Mouse (Mus musculus) intestine, embryonic 14.5 days (tissue): ENCODE results near the gene Ubash3b. TPM values are rescaled to one million over a fixed set of nuclear protein-coding genes. Genes with fewer than 3 reads are reported as not detected.

Experiments
- ATAC-seq: fragments of 200-750 bp; cut with Nextera tagmentation; replicated peaks from 2 replicates; pipeline ENCODE4 v1.8.0; 2017; ENCODE audit warnings: low read depth, moderate number of reproducible peaks, moderate TSS enrichment, moderate library complexity; ENCODE audit not compliant: low FRiP score, low TSS enrichment
- DNase-seq: peaks from one replicate; pipeline ENCODE4 v3.0.0-alpha.2; 2018; ENCODE audit warnings: low spot score
- H3K27ac ChIP-seq: fragments of 300-500 bp; sonication (generic); 2 replicates; pipeline ENCODE4 v1.5.1; 2014; ENCODE audit warnings: low read depth, mild to moderate bottlenecking, control low read depth
- H3K27me3 ChIP-seq: fragments of 300-500 bp; sonication (generic); replicated peaks from 2 replicates; pipeline ENCODE4 v1.6.1; 2014; ENCODE audit warnings: low read length, control low read depth; ENCODE audit not compliant: control insufficient read depth, insufficient read depth
- H3K36me3 ChIP-seq: fragments of 300-500 bp; sonication (generic); 2 replicates; pipeline ENCODE4 v1.6.1; 2014; ENCODE audit warnings: low read length, control low read depth; ENCODE audit not compliant: control insufficient read depth, insufficient read depth
- H3K4me1 ChIP-seq: fragments of 300-500 bp; sonication (generic); replicated peaks from 2 replicates; pipeline ENCODE4 v1.6.1; 2014; ENCODE audit warnings: low read length, control low read depth, mixed read lengths; ENCODE audit not compliant: control insufficient read depth, insufficient read depth
- H3K4me2 ChIP-seq: fragments of 300-500 bp; sonication (generic); 2 replicates; pipeline ENCODE4 v1.6.1; 2014; ENCODE audit warnings: low read length
- H3K4me3 ChIP-seq: fragments of 300-500 bp; sonication (generic); 2 replicates; pipeline ENCODE4 v1.5.1; 2014; ENCODE audit warnings: low read depth, low read length, control low read depth, mixed read lengths
- H3K9ac ChIP-seq: fragments of 300-500 bp; sonication (generic); 2 replicates; pipeline ENCODE4 v1.6.1; 2014; ENCODE audit warnings: mild to moderate bottlenecking, low read length
- H3K9me3 ChIP-seq: fragments of 300-500 bp; sonication (generic); 2 replicates; pipeline ENCODE4 v1.6.1; 2016; ENCODE audit warnings: low read length, control low read depth; ENCODE audit not compliant: control insufficient read depth
- WGBS: fragments of 180-500 bp; shearing (Covaris S2); extraction: QIAGEN DNeasy Blood & Tissue Kit; methylation state at CpG from one replicate; pipeline ENCODE4 v1.1.7; 2014; 5-methylcytosine and 5-hydroxymethylcytosine counted together
- polyA plus RNA-seq: library from polyadenylated mRNA; unstranded; fragments of >200 nt; fragmentation: Nextera tagmentation; extraction: Ambion mirVana; gene quantifications from 2 replicates; pipeline ENCODE4 v1.2.1, GENCODE M21; 2014

Gene Ubash3b
- polyA plus RNA-seq, 1 experiment from 2014 or later = 5.5 TPM

GRCm38 (mm10) chr9:41173158-41173557, 11.7 kb upstream of the Ubash3b start:
- no peak for DNase-seq

DNA sequence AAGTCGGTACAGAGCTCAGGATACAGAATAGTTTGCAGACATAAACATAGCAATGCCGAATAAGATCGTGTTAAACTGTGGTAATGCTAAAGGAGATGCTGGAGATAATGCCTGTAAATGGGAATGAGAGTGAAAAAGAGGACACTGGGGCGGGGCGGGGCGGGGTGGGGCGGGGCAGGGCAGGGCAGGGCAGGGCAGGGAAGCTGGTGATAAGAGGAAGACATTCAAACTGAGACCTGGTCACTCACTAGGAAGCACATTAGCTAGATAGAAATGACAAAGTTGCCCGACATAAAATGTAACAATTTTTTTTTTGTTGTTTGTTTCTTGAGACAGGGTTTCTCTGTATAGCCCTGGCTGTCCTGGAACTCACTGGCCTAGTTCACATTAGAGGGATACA, 10.9 kb upstream of the Ubash3b start:
- no peak for ATAC-seq
- H3K27ac ChIP-seq = no peak overlapping the region
- WGBS = 72% methylated on average over 8 of the region's 8 CpGs
- H3K9ac ChIP-seq = no peak overlapping the region
- H3K4me3 ChIP-seq = no peak overlapping the region
- no peaks in the 10 kb centered on the region for H3K36me3 ChIP-seq
- no peaks in the 10 kb centered on the region; the same call in 1 of the 2 replicates for H3K4me1 ChIP-seq
- no peaks in the 10 kb centered on the region for H3K27me3 ChIP-seq
- DNase-seq = no peak
- H3K4me2 ChIP-seq = no peak overlapping the region
- no peaks in the 10 kb centered on the region for H3K9me3 ChIP-seq

More at GRCm38 (mm10) chr9:41173158-41173557, 11.7 kb upstream of the Ubash3b start:
- ATAC-seq = no peak
- Histone ChIP-seq H3K27me3 (no peaks in the 10 kb centered on the region), H3K9ac (no peak overlapping the region), H3K4me3 (no peak overlapping the region), H3K9me3 (no peaks in the 10 kb centered on the region), H3K4me2 (no peak overlapping the region), H3K4me1 (no peaks in the 10 kb centered on the region; the same call in 1 of the 2 replicates), H3K36me3 (no peaks in the 10 kb centered on the region), H3K27ac (no peak overlapping the region)
- 60% methylated on average over 3 of the region's 3 CpGs for WGBS

DNA sequence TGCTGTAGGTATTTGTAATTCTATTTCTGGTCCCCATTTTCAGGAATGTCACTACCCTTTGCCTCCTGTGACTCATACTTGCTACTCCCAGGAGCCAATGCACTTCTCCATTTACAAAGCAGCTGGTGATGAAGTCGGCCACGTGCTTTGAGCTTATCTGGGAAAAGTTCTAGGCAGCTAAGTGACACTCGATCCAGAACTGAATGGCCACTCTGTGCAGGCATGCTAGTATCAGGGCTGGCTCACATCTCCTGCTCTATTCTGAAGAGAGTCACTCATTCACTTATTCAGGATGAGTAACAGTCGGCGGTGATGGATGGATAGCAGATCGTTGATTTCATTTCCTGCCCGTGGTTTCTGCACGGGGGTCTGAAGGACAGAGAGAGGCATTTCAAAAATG, 8.5 kb upstream of the Ubash3b start:
- H3K4me1 ChIP-seq = no peaks in the 10 kb centered on the region; the same call in 1 of the 2 replicates
- H3K27ac ChIP-seq = no peak overlapping the region
- no peak overlapping the region for H3K4me3 ChIP-seq
- no peaks in the 10 kb centered on the region for H3K27me3 ChIP-seq
- H3K9ac ChIP-seq = no peak overlapping the region
- H3K36me3 ChIP-seq = no peaks in the 10 kb centered on the region
- no peaks in the 10 kb centered on the region for H3K9me3 ChIP-seq
- ATAC-seq (no peak), DNase-seq (no peak)
- 27% methylated on average over 8 of the region's 8 CpGs for WGBS
- no peak overlapping the region for H3K4me2 ChIP-seq

GRCm38 (mm10) chr9:41168656-41169055, 7.2 kb upstream of the Ubash3b start:
- no peak overlapping the region for H3K4me2 ChIP-seq
- 69% methylated on average over 2 of the region's 2 CpGs for WGBS
- no peaks in the 10 kb centered on the region for H3K36me3 ChIP-seq
- H3K4me3 ChIP-seq = no peak overlapping the region
- no peak for DNase-seq
- no peaks in the 10 kb centered on the region for H3K27me3 ChIP-seq
- H3K9me3 ChIP-seq = no peaks in the 10 kb centered on the region
- H3K27ac ChIP-seq = no peak overlapping the region
- no peaks in the 10 kb centered on the region; the same call in 1 of the 2 replicates for H3K4me1 ChIP-seq
- ATAC-seq = no peak
- no peak overlapping the region for H3K9ac ChIP-seq

DNA sequence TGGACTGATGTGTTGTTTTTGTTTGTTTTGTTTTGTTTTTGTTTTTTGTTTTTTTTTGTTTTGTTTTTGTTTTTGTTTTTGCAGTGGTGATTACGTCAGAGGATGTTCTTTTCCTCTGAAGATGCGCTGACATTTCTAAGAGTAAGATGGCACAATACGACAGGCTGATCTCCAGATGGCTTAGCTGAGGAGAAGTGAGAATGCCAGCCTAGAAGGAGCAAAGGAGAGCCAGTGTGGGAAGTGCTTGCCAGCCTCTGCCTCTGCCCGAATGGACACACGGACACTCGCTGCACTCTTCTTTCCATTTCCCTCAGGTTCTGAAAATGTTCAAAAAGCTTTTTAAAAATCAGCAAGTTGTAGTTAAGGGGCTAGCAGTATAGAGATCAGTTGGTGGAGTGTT, 6.7 kb upstream of the Ubash3b start:
- Histone ChIP-seq H3K36me3 (no peaks in the 10 kb centered on the region), H3K4me2 (no peak overlapping the region), H3K9ac (no peak overlapping the region), H3K4me3 (no peak overlapping the region), H3K4me1 (no peaks in the 10 kb centered on the region; the same call in 1 of the 2 replicates), H3K27ac (no peak overlapping the region), H3K27me3 (no peaks in the 10 kb centered on the region), H3K9me3 (no peaks in the 10 kb centered on the region)
- DNase-seq = no peak
- no peak for ATAC-seq
- WGBS = 88% methylated on average over 6 of the region's 6 CpGs

- Histone ChIP-seq H3K9ac (no peak overlapping the region), H3K27ac (no peak overlapping the region), H3K4me2 (no peak overlapping the region), H3K9me3 (no peaks in the 10 kb centered on the region), H3K27me3 (no peaks in the 10 kb centered on the region), H3K4me1 (no peaks in the 10 kb centered on the region), H3K4me3 (no peak overlapping the region), H3K36me3 (no peaks in the 10 kb centered on the region)
- WGBS = 36% methylated on average over 10 of the region's 10 CpGs
- DNase-seq (no peak), ATAC-seq (no peak)
Measured at GRCm38 (mm10) chr9:41166886-41167285, 5.4 kb upstream of the Ubash3b start.

DNA sequence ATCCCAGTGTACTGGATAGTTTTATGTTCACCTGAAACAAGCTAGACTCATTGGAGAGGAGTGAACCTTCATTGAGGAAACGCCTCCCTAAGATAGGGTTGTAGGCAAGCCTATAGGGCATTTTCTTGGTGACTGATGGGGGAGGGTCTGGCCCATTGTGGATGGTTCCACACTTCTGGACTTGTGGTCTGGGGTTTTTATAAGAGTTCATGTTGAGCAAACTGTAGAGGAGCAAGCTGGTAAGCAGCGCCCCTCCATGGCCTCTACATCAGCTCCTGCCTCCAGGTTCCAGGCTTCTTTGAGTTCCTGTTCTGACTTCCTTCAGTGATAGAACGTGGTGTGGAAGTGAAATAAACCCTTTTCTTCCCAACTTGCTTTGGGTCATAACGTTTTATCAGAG, 866 bp upstream of the Ubash3b start:
- Histone ChIP-seq H3K9ac (no peak overlapping the region), H3K27ac (no peak overlapping the region), H3K4me2 (no peak overlapping the region), H3K4me3 (no peak overlapping the region), H3K4me1 (no peaks in the 10 kb centered on the region; the same call in 1 of the 2 replicates), H3K36me3 (no peaks in the 10 kb centered on the region), H3K27me3 (0 out of 2 replicates have a peak, but pooled peaks cover 4% of the 10 kb centered on the region), H3K9me3 (no peaks in the 10 kb centered on the region)
- ATAC-seq = no peak
- DNase-seq = no peak
- 78% methylated on average over 4 of the region's 4 CpGs for WGBS

- Histone ChIP-seq H3K9ac (no peak overlapping the region), H3K36me3 (no peaks in the 10 kb centered on the region), H3K9me3 (no peaks in the 10 kb centered on the region), H3K27ac (no peak overlapping the region), H3K4me3 (no peak overlapping the region), H3K27me3 (peaks cover 13% of the 10 kb centered on the region), H3K4me2 (no peak overlapping the region), H3K4me1 (no peaks in the 10 kb centered on the region; the same call in 1 of the 2 replicates)
- ATAC-seq (no peak), DNase-seq (no peak)
- 52% methylated on average over 7 of the region's 7 CpGs for WGBS
Measured at GRCm38 (mm10) chr9:41160536-41161176, 841 bp downstream of the Ubash3b start.

GRCm38 (mm10) chr9:41159223-41159622, 2.3 kb downstream of the Ubash3b start:
- no peak for DNase-seq
- no peak overlapping the region for H3K4me3 ChIP-seq

More at GRCm38 (mm10) chr9:41159223-41159622, 2.3 kb downstream of the Ubash3b start:
- H3K9me3 ChIP-seq = no peaks in the 10 kb centered on the region
- no peak for ATAC-seq
- H3K36me3 ChIP-seq = no peaks in the 10 kb centered on the region
- H3K4me1 ChIP-seq = no peaks in the 10 kb centered on the region; the same call in 1 of the 2 replicates
- no peak overlapping the region for H3K9ac ChIP-seq
- H3K27me3 ChIP-seq = peaks cover 19% of the 10 kb centered on the region
- H3K27ac ChIP-seq = no peak overlapping the region
- no peak overlapping the region for H3K4me2 ChIP-seq
- 91% methylated on average over 2 of the region's 2 CpGs for WGBS
